8 mouse cellular contexts compared by ENCODE assay signal in the genomic region with DNA sequence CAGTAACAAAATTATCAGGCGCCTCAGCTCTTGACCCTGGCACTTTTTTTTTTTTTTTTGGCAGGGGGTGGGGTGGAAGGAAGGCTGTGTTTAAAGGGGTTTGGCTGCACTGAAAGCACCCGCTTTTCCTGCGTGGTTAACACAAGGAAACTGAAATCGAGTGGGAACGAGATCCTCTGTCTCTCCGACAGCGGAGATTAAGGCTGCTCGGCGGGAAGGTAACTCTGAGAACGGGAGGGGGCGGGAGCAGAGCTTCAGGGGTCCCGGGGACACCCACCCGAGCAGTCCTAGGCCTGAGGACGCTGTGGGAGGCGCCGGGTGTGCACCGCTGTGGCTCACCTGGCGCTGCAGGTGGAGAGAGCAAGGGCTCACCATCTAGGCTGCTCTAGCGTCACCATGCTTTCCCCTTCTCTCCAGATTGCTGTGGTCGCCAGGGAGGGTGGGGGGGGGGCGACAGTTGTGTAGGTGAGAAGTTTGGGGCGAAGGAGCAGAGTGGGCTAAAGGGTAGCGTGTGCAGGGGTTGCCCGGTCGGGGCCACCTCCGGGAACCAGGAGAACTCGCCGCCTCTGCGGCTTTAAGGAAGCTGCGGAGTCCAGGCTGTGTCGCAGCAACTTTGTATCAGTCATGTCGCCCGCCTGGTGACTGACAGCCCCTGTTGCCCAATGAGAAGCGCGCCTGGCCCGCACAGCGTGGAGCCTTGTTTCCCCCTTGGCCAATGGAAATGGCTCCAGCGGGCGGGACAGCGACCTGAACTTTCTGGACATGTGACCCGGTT. TPM values are rescaled to one million over a fixed set of nuclear protein-coding genes. Genes with fewer than 3 reads are reported as not detected.
DNase-seq lines count a peak whose midpoint lies in the region; ATAC-seq lines count a peak whose summit lies in the region.

No protein-coding gene starts in this region.

- DNase-seq in adrenal gland, adult 18-20 months (ENCODE audit: low spot score in 2 of 2), result peak; percentile 93 to 94
- DNase-seq in embryo, embryonic 10.5 days (ENCODE audit: low spot score), result peak; percentile 97
- peak; percentile 99 for DNase-seq in gastrocnemius, postnatal 25 days
- DNase-seq in left cerebral cortex, adult 9 months (ENCODE audit: low spot score in 2 of 2), result peak; percentile 93 to 98
- DNase-seq in right cerebral cortex, adult 2 months (ENCODE audit: low spot score in 2 of 2), result peak; percentile 98
- DNase-seq in urinary bladder, postnatal 10 days (ENCODE audit: low spot score), result peak; percentile 91

- no peaks in the 10 kb centered on the region for H3K36me3 ChIP-seq in megakaryocyte, embryonic 14.5 days (replicated peaks; ENCODE audit: low read length)

- peak overlapping the region; percentile 91 for H3K4me3 ChIP-seq in megakaryocyte, embryonic 14.5 days (replicated peaks)

- 0 out of 2 replicates have a peak, but pooled peaks cover 6% of the 10 kb centered on the region for H3K9me3 ChIP-seq in megakaryocyte, embryonic 14.5 days

- peak; percentile 80 for ATAC-seq in inflammation-experienced regulatory T-cells, adult 6 months

- peaks cover 40% of the 10 kb centered on the region for H3K4me1 ChIP-seq in megakaryocyte, embryonic 14.5 days

- peaks cover 60% of the 10 kb centered on the region for H3K27me3 ChIP-seq in megakaryocyte, embryonic 14.5 days (replicated peaks)

RNA-seq across cellular contexts. Expression of a gene that starts 2.4 kb away (rescaled TPM):
- total RNA-seq in adrenal gland, adult 18-20 months (2021), result 10 to 100 TPM in 1 of 2 experiments, 1 to 10 TPM in 1; 9.3 to 10.0 TPM
- total RNA-seq in gastrocnemius, postnatal 25 days (2021), result 1 to 10 TPM; 6.8 TPM
- polyA plus RNA-seq in inflammation-experienced regulatory T-cells, adult 6 months (2017; shearing (Covaris generic)), result 1 to 10 TPM; 2.2 to 7.4 (median 4.9) TPM
- not detected in 2 replicates for polyA plus RNA-seq in megakaryocyte, embryonic 14.5 days (2012; ENCODE audit: insufficient read depth, low replicate concordance)

Comparison
In these comparisons a context has a peak if more than half of its experiments do, and no peak if none do; other contexts are left out.
1. Peak in every context shown above with its lines: DNase-seq, ATAC-seq and H3K4me3 ChIP-seq.